Mouse (Mus musculus) forebrain, embryonic 14.5 days (tissue): ENCODE measurements around the gene Mon1a. TPM values are rescaled to one million over a fixed set of nuclear protein-coding genes. Genes with fewer than 3 reads are reported as not detected.

ENCODE experiments used
- ATAC-seq: fragments of 200-750 bp; cut with Nextera tagmentation; 2 replicates; pipeline ENCODE4 v1.8.0; 2017; ENCODE audit warnings: mild to moderate bottlenecking, moderate library complexity
- DNase-seq: peaks from one replicate; pipeline ENCODE4 v3.0.0-alpha.2; 2015; ENCODE audit warnings: low spot score
- H3K27ac ChIP-seq: fragments of 300-500 bp; sonication (generic); 2 replicates; pipeline ENCODE4 v1.5.1; 2014; ENCODE audit warnings: low read depth, mild to moderate bottlenecking, control low read depth, low read length, moderate library complexity
- H3K27me3 ChIP-seq: fragments of 300-500 bp; sonication (generic); replicated peaks from 2 replicates; pipeline ENCODE4 v1.6.1; 2014; ENCODE audit warnings: low read length, control low read depth, mixed read lengths; ENCODE audit not compliant: control insufficient read depth, insufficient read depth
- H3K36me3 ChIP-seq: fragments of 300-500 bp; sonication (generic); 2 replicates; pipeline ENCODE4 v1.6.1; 2014; ENCODE audit warnings: low read length, control low read depth; ENCODE audit not compliant: control insufficient read depth, insufficient read depth
- H3K4me1 ChIP-seq: fragments of 300-500 bp; sonication (generic); 2 replicates; pipeline ENCODE4 v1.6.1; 2014; ENCODE audit warnings: antibody characterized with exemption, low read length, control low read depth; ENCODE audit not compliant: control insufficient read depth, insufficient read depth
- H3K4me2 ChIP-seq: fragments of 300-500 bp; sonication (generic); 2 replicates; pipeline ENCODE4 v1.6.1; 2014; ENCODE audit warnings: mild to moderate bottlenecking, control low read depth, low read length
- H3K4me3 ChIP-seq: fragments of 300-500 bp; sonication (generic); 2 replicates; pipeline ENCODE4 v1.5.1; 2014; ENCODE audit warnings: low read depth, low read length, control low read depth
- H3K9ac ChIP-seq: fragments of 300-500 bp; sonication (generic); 2 replicates; pipeline ENCODE4 v1.6.1; 2014; ENCODE audit warnings: mild to moderate bottlenecking, low read length, control low read depth, moderate library complexity
- H3K9me3 ChIP-seq: fragments of 300-500 bp; sonication (generic); replicated peaks from 2 replicates; pipeline ENCODE4 v1.6.1; 2016; ENCODE audit warnings: low read length, control low read depth, mixed read lengths; ENCODE audit not compliant: control insufficient read depth
- WGBS: fragments of 180-500 bp; shearing (Covaris S2); extraction: QIAGEN DNeasy Blood & Tissue Kit; methylation state at CpG from one replicate; pipeline ENCODE4 v1.1.7; 2014; 5-methylcytosine and 5-hydroxymethylcytosine counted together
- polyA plus RNA-seq: library from polyadenylated mRNA; unstranded; fragments of >200 nt; fragmentation: Nextera tagmentation; extraction: Ambion mirVana; gene quantifications from 2 replicates; pipeline ENCODE4 v1.2.1, GENCODE M21; 2014

The Mon1a gene
- polyA plus RNA-seq, 1 experiment from 2014 or later: 23.5 TPM

- H3K9ac ChIP-seq: peak overlapping the region; percentile 76
- peak overlapping the region; percentile 71 for H3K27ac ChIP-seq
- DNase-seq (peak; percentile 97), ATAC-seq (peak; percentile 97)
- H3K9me3 ChIP-seq: no peaks in the 10 kb centered on the region
- H3K4me2 ChIP-seq: peak overlapping the region; percentile 61
- no peaks in the 10 kb centered on the region for H3K36me3 ChIP-seq
- H3K4me1 ChIP-seq: peaks cover 7% of the 10 kb centered on the region; the same call in 1 of the 2 replicates
- no peaks in the 10 kb centered on the region for H3K27me3 ChIP-seq
- peak overlapping the region; percentile 47 for H3K4me3 ChIP-seq
- WGBS: 15% methylated on average over 45 of the region's 45 CpGs
Measured at GRCm38 (mm10) chr9:107950460-107951355, 62.8 kb downstream of the Mon1a start.

Other genes starting within 250 kb of the Mon1a start
- 32.8 and 32.9 TPM in 2 replicates for gene Slc38a3, start 218.6 kb upstream of the Mon1a start, polyA plus RNA-seq
- gene Gnat1, start 208.4 kb upstream of the Mon1a start, polyA plus RNA-seq: 0.28 and 0.66 TPM in 2 replicates
- 7.4 and 12.2 TPM in 2 replicates for gene Sema3f, start 177.7 kb upstream of the Mon1a start, polyA plus RNA-seq
- gene Rbm5, start 117.2 kb upstream of the Mon1a start, polyA plus RNA-seq: 188 and 210 TPM in 2 replicates
- gene Rbm6, start 14.9 kb upstream of the Mon1a start, polyA plus RNA-seq: 69.4 and 89.9 TPM in 2 replicates
- gene Mst1r, start 18.7 kb downstream of the Mon1a start, polyA plus RNA-seq: 0.23 and 1.2 TPM in 2 replicates
- gene Actl11, start 40.3 kb downstream of the Mon1a start, polyA plus RNA-seq: not detected in 2 replicates
- 25.1 and 40.8 TPM in 2 replicates for gene Camkv, start 47.5 kb downstream of the Mon1a start, polyA plus RNA-seq
- 17.1 and 20.5 TPM in 2 replicates for gene Traip, start 62.0 kb downstream of the Mon1a start, polyA plus RNA-seq
- gene Uba7, start 87.4 kb downstream of the Mon1a start, polyA plus RNA-seq: 3.1 and 4.7 TPM in 2 replicates
- 0.56 and 0.83 TPM in 2 replicates for gene Gm20661, start 94.9 kb downstream of the Mon1a start, polyA plus RNA-seq
- gene Inka1, start 97.7 kb downstream of the Mon1a start, polyA plus RNA-seq: 14.2 and 16.2 TPM in 2 replicates
- 1.2 and 1.5 TPM in 2 replicates for gene Cdhr4, start 104.3 kb downstream of the Mon1a start, polyA plus RNA-seq
- gene Gm20662, start 108.2 kb downstream of the Mon1a start, polyA plus RNA-seq: 0.53 TPM in 1 of 2 replicates, not detected in the other
- 39.3 and 48.1 TPM in 2 replicates for gene Ip6k1, start 114.3 kb downstream of the Mon1a start, polyA plus RNA-seq
- gene Gmppb, start 161.1 kb downstream of the Mon1a start, polyA plus RNA-seq: 18.5 and 20.0 TPM in 2 replicates
- gene Amigo3, start 165.0 kb downstream of the Mon1a start, polyA plus RNA-seq: 2.2 and 2.3 TPM in 2 replicates
- gene Mst1, start 192.3 kb downstream of the Mon1a start, polyA plus RNA-seq: not detected in 2 replicates
- gene Rnf123, start 195.2 kb downstream of the Mon1a start, polyA plus RNA-seq: 37.5 and 42.7 TPM in 2 replicates
- 39.1 and 43.0 TPM in 2 replicates for gene Apeh, start 206.5 kb downstream of the Mon1a start, polyA plus RNA-seq